Mouse (Mus musculus) intestine, embryonic 14.5 days (tissue): ENCODE measurements around the gene Tepsin. TPM values are rescaled to one million over a fixed set of nuclear protein-coding genes. Genes with fewer than 3 reads are reported as not detected.

ENCODE experiments used
- ATAC-seq: fragments of 200-750 bp; cut with Nextera tagmentation; replicated peaks from 2 replicates; pipeline ENCODE4 v1.8.0; 2017; ENCODE audit warnings: low read depth, moderate number of reproducible peaks, moderate TSS enrichment, moderate library complexity; ENCODE audit not compliant: low FRiP score, low TSS enrichment
- DNase-seq: peaks from one replicate; pipeline ENCODE4 v3.0.0-alpha.2; 2018; ENCODE audit warnings: low spot score
- H3K27ac ChIP-seq: fragments of 300-500 bp; sonication (generic); 2 replicates; pipeline ENCODE4 v1.5.1; 2014; ENCODE audit warnings: low read depth, mild to moderate bottlenecking, control low read depth
- H3K27me3 ChIP-seq: fragments of 300-500 bp; sonication (generic); replicated peaks from 2 replicates; pipeline ENCODE4 v1.6.1; 2014; ENCODE audit warnings: low read length, control low read depth; ENCODE audit not compliant: control insufficient read depth, insufficient read depth
- H3K36me3 ChIP-seq: fragments of 300-500 bp; sonication (generic); 2 replicates; pipeline ENCODE4 v1.6.1; 2014; ENCODE audit warnings: low read length, control low read depth; ENCODE audit not compliant: control insufficient read depth, insufficient read depth
- H3K4me1 ChIP-seq: fragments of 300-500 bp; sonication (generic); replicated peaks from 2 replicates; pipeline ENCODE4 v1.6.1; 2014; ENCODE audit warnings: low read length, control low read depth, mixed read lengths; ENCODE audit not compliant: control insufficient read depth, insufficient read depth
- H3K4me2 ChIP-seq: fragments of 300-500 bp; sonication (generic); 2 replicates; pipeline ENCODE4 v1.6.1; 2014; ENCODE audit warnings: low read length
- H3K4me3 ChIP-seq: fragments of 300-500 bp; sonication (generic); 2 replicates; pipeline ENCODE4 v1.5.1; 2014; ENCODE audit warnings: low read depth, low read length, control low read depth, mixed read lengths
- H3K9ac ChIP-seq: fragments of 300-500 bp; sonication (generic); 2 replicates; pipeline ENCODE4 v1.6.1; 2014; ENCODE audit warnings: mild to moderate bottlenecking, low read length
- H3K9me3 ChIP-seq: fragments of 300-500 bp; sonication (generic); 2 replicates; pipeline ENCODE4 v1.6.1; 2016; ENCODE audit warnings: low read length, control low read depth; ENCODE audit not compliant: control insufficient read depth
- WGBS: fragments of 180-500 bp; shearing (Covaris S2); extraction: QIAGEN DNeasy Blood & Tissue Kit; methylation state at CpG from one replicate; pipeline ENCODE4 v1.1.7; 2014; 5-methylcytosine and 5-hydroxymethylcytosine counted together
- polyA plus RNA-seq: library from polyadenylated mRNA; unstranded; fragments of >200 nt; fragmentation: Nextera tagmentation; extraction: Ambion mirVana; gene quantifications from 2 replicates; pipeline ENCODE4 v1.2.1, GENCODE M21; 2014

Gene Tepsin
- polyA plus RNA-seq, 1 experiment from 2014 or later: 13.3 TPM

- Histone ChIP-seq H3K9ac (no peak overlapping the region), H3K4me3 (no peak overlapping the region), H3K27me3 (no peaks in the 10 kb centered on the region), H3K4me2 (no peak overlapping the region), H3K4me1 (0 out of 2 replicates have a peak, but pooled peaks cover 4% of the 10 kb centered on the region), H3K27ac (no peak overlapping the region), H3K9me3 (no peaks in the 10 kb centered on the region), H3K36me3 (peaks cover 50% of the 10 kb centered on the region)
- DNase-seq (no peak), ATAC-seq (no peak)
- 90% methylated on average over 13 of the region's 13 CpGs for WGBS
Measured at GRCm38 (mm10) chr11:120064006-120064667, 34.4 kb downstream of the Tepsin start.

- H3K9me3 ChIP-seq: no peaks in the 10 kb centered on the region
- no peak overlapping the region for H3K4me2 ChIP-seq
- peaks cover 49% of the 10 kb centered on the region for H3K36me3 ChIP-seq
- no peak overlapping the region for H3K27ac ChIP-seq
- DNase-seq (no peak), ATAC-seq (no peak)
- 79% methylated on average over 5 of the region's 5 CpGs for WGBS
- H3K9ac ChIP-seq: no peak overlapping the region
- H3K4me1 ChIP-seq: 0 out of 2 replicates have a peak, but pooled peaks cover 4% of the 10 kb centered on the region
- no peaks in the 10 kb centered on the region for H3K27me3 ChIP-seq
- no peak overlapping the region for H3K4me3 ChIP-seq
Measured at GRCm38 (mm10) chr11:120063326-120063725, 35.2 kb downstream of the Tepsin start.

- no peak for ATAC-seq
Measured at GRCm38 (mm10) chr11:120060634-120061033, 37.9 kb downstream of the Tepsin start.

GRCm38 (mm10) chr11:120055953-120056732 lies 42.4 kb downstream of the Tepsin start:
- Histone ChIP-seq H3K4me1 (peaks cover 15% of the 10 kb centered on the region), H3K4me2 (no peak overlapping the region), H3K27me3 (no peaks in the 10 kb centered on the region), H3K36me3 (no peaks in the 10 kb centered on the region), H3K9ac (no peak overlapping the region), H3K4me3 (no peak overlapping the region), H3K27ac (no peak overlapping the region), H3K9me3 (no peaks in the 10 kb centered on the region)
- DNase-seq (no peak), ATAC-seq (no peak)
- WGBS: 81% methylated on average over 12 of the region's 12 CpGs

More at GRCm38 (mm10) chr11:120060634-120061033, 37.9 kb downstream of the Tepsin start:
- no peaks in the 10 kb centered on the region for H3K9me3 ChIP-seq
- H3K36me3 ChIP-seq: peaks cover 24% of the 10 kb centered on the region
- H3K27ac ChIP-seq: no peak overlapping the region
- no peak overlapping the region for H3K9ac ChIP-seq
- H3K4me1 ChIP-seq: 0 out of 2 replicates have a peak, but pooled peaks cover 4% of the 10 kb centered on the region
- no peak overlapping the region for H3K4me3 ChIP-seq
- WGBS: 76% methylated on average over 8 of the region's 8 CpGs
- H3K27me3 ChIP-seq: no peaks in the 10 kb centered on the region
- DNase-seq: no peak
- no peak overlapping the region for H3K4me2 ChIP-seq

- Histone ChIP-seq H3K4me3 (no peak overlapping the region), H3K27ac (no peak overlapping the region), H3K9me3 (no peaks in the 10 kb centered on the region), H3K9ac (no peak overlapping the region), H3K36me3 (no peaks in the 10 kb centered on the region), H3K27me3 (0 out of 2 replicates have a peak, but pooled peaks cover 2% of the 10 kb centered on the region), H3K4me1 (peaks cover 14% of the 10 kb centered on the region), H3K4me2 (no peak overlapping the region)
- WGBS: 74% methylated on average over 4 of the region's 4 CpGs
- ATAC-seq (no peak), DNase-seq (no peak)
Measured at GRCm38 (mm10) chr11:120053846-120054245, 44.7 kb downstream of the Tepsin start.

- Histone ChIP-seq H3K27me3 (peaks cover 18% of the 10 kb centered on the region), H3K36me3 (no peaks in the 10 kb centered on the region), H3K4me1 (peaks cover 25% of the 10 kb centered on the region), H3K9me3 (no peaks in the 10 kb centered on the region), H3K27ac (no peak overlapping the region), H3K4me2 (no peak overlapping the region), H3K9ac (no peak overlapping the region), H3K4me3 (no peak overlapping the region)
- ATAC-seq (no peak), DNase-seq (no peak)
- 54% methylated on average over 9 of the region's 9 CpGs for WGBS
Measured at GRCm38 (mm10) chr11:120052274-120052673, 46.3 kb downstream of the Tepsin start.

GRCm38 (mm10) chr11:120051124-120051811 lies 47.3 kb downstream of the Tepsin start:
- no peak for DNase-seq
- Histone ChIP-seq H3K4me1 (peaks cover 27% of the 10 kb centered on the region), H3K36me3 (no peaks in the 10 kb centered on the region), H3K9ac (no peak overlapping the region), H3K9me3 (no peaks in the 10 kb centered on the region), H3K4me2 (no peak overlapping the region; the same call in 1 of the 2 replicates), H3K27me3 (peaks cover 23% of the 10 kb centered on the region), H3K27ac (no peak overlapping the region), H3K4me3 (no peak overlapping the region)
- peak; percentile 4; the same call in 1 of the 2 replicates for ATAC-seq
- 37% methylated on average over 14 of the region's 14 CpGs for WGBS

GRCm38 (mm10) chr11:120049067-120049466 lies 49.5 kb downstream of the Tepsin start:
- DNase-seq (no peak), ATAC-seq (no peak)
- H3K4me2 ChIP-seq: no peak overlapping the region
- H3K27me3 ChIP-seq: peaks cover 29% of the 10 kb centered on the region
- peaks cover 27% of the 10 kb centered on the region for H3K4me1 ChIP-seq
- no peak overlapping the region for H3K9ac ChIP-seq
- WGBS: 80% methylated on average over 8 of the region's 8 CpGs
- H3K9me3 ChIP-seq: no peaks in the 10 kb centered on the region
- no peak overlapping the region for H3K4me3 ChIP-seq
- H3K36me3 ChIP-seq: no peaks in the 10 kb centered on the region
- H3K27ac ChIP-seq: no peak overlapping the region
